Mouse (Mus musculus) liver, embryonic 15.5 days (tissue): ENCODE data around the gene Napepld. TPM values are rescaled to one million over a fixed set of nuclear protein-coding genes. Genes with fewer than 3 reads are reported as not detected.

ENCODE experiments used
- ATAC-seq: fragments of 200-750 bp; cut with Nextera tagmentation; 2 replicates; pipeline ENCODE4 v1.8.0; 2017; ENCODE audit warnings: moderate number of reproducible peaks, mild to moderate bottlenecking, moderate library complexity; ENCODE audit not compliant: insufficient read depth
- H3K27ac ChIP-seq: fragments of 300-500 bp; sonication (generic); replicated peaks from 2 replicates; pipeline ENCODE4 v1.5.1; 2015; ENCODE audit warnings: mild to moderate bottlenecking, inconsistent platforms
- H3K27me3 ChIP-seq: fragments of 300-500 bp; sonication (generic); 2 replicates; pipeline ENCODE4 v1.6.1; 2015; ENCODE audit warnings: mild to moderate bottlenecking, inconsistent platforms
- H3K36me3 ChIP-seq: fragments of 300-500 bp; sonication (generic); replicated peaks from 2 replicates; pipeline ENCODE4 v1.6.1; 2015; ENCODE audit warnings: moderate library complexity, mild to moderate bottlenecking, inconsistent platforms
- H3K4me1 ChIP-seq: fragments of 300-500 bp; sonication (generic); replicated peaks from 2 replicates; pipeline ENCODE4 v1.6.1; 2015; ENCODE audit warnings: inconsistent platforms
- H3K4me2 ChIP-seq: fragments of 300-500 bp; sonication (generic); 2 replicates; pipeline ENCODE4 v1.6.1; 2015; ENCODE audit warnings: moderate library complexity, mild to moderate bottlenecking, inconsistent platforms
- H3K4me3 ChIP-seq: fragments of 300-500 bp; sonication (generic); replicated peaks from 2 replicates; pipeline ENCODE4 v1.5.1; 2015; ENCODE audit warnings: mild to moderate bottlenecking, inconsistent platforms
- H3K9ac ChIP-seq: fragments of 300-500 bp; sonication (generic); 2 replicates; pipeline ENCODE4 v1.6.1; 2015; ENCODE audit warnings: moderate library complexity, mild to moderate bottlenecking, inconsistent platforms
- H3K9me3 ChIP-seq: fragments of 300-500 bp; sonication (generic); replicated peaks from 2 replicates; pipeline ENCODE4 v1.6.1; 2016; ENCODE audit warnings: inconsistent platforms
- WGBS: fragments of 180-500 bp; shearing (Covaris S2); methylation state at CpG from one replicate; pipeline ENCODE4 v1.1.7; 2015; ENCODE audit warnings: mixed read lengths; ENCODE audit not compliant: insufficient replicate concordance; 5-methylcytosine and 5-hydroxymethylcytosine counted together
- polyA plus RNA-seq: library from polyadenylated mRNA; unstranded; fragments of >200 nt; fragmentation: Nextera tagmentation; extraction: Ambion mirVana; gene quantifications from 2 replicates; pipeline ENCODE4 v1.2.1, GENCODE M21; 2015

The Napepld gene
- polyA plus RNA-seq, 1 experiment from 2014 or later: 0.74 TPM

DNA sequence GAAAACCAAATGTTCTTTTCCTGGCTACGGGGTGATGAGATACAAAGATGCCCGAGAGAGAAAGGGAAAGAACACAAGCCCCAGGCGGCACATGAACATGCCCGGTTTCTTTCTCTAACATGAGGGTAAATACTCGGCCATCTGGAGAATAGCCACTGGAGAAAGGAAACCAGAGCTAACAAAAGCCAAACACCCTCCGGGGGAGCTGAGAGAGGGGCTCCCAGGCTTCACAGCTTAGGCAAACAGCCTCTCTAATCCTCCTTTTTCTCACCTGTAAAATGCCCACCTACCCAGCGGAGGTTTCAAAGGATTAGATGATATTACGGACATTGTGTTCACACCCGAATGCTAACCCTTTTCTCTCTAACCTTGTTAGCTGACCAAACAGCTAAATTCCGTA lies 16.2 kb downstream of the Napepld start:
- no peaks in the 10 kb centered on the region for H3K27me3 ChIP-seq
- H3K36me3 ChIP-seq: no peaks in the 10 kb centered on the region
- WGBS: 60% methylated on average over 10 of the region's 10 CpGs
- no peak overlapping the region for H3K9ac ChIP-seq
- H3K4me3 ChIP-seq: no peak overlapping the region
- no peak overlapping the region for H3K27ac ChIP-seq
- ATAC-seq: no peak
- no peaks in the 10 kb centered on the region for H3K9me3 ChIP-seq
- 0 out of 2 replicates have a peak, but pooled peaks cover 4% of the 10 kb centered on the region for H3K4me1 ChIP-seq
- no peak overlapping the region for H3K4me2 ChIP-seq

DNA sequence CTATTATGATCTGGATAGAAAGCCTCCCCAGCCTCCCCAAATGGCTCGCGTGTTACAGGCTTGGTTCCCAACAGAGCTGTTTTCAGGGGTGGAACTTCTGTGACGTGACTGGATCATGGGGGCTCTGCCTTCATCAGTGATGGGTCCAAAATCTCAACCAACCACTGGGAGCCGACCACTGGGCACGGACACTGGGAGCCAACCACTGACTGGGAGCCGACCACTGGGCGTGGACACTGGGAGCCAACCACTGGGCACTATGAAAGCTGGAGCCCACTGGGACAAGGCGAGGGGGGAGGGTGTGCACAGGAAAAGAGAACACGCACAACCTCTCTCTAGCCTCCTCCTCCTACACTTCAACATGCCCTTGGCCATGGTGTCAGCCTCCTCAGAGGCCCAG lies 17.4 kb downstream of the Napepld start:
- Histone ChIP-seq H3K36me3 (no peaks in the 10 kb centered on the region), H3K9ac (no peak overlapping the region), H3K4me3 (no peak overlapping the region), H3K4me1 (0 out of 2 replicates have a peak, but pooled peaks cover 4% of the 10 kb centered on the region), H3K4me2 (no peak overlapping the region), H3K9me3 (no peaks in the 10 kb centered on the region), H3K27ac (no peak overlapping the region), H3K27me3 (no peaks in the 10 kb centered on the region)
- ATAC-seq: no peak
- 78% methylated on average over 9 of the region's 9 CpGs for WGBS

- Histone ChIP-seq H3K27me3 (no peaks in the 10 kb centered on the region), H3K4me3 (no peak overlapping the region), H3K9ac (no peak overlapping the region), H3K27ac (no peak overlapping the region), H3K4me2 (no peak overlapping the region), H3K9me3 (no peaks in the 10 kb centered on the region), H3K36me3 (0 out of 2 replicates have a peak, but pooled peaks cover 3% of the 10 kb centered on the region), H3K4me1 (no peaks in the 10 kb centered on the region)
- ATAC-seq: no peak
- 70% methylated on average over 5 of the region's 5 CpGs for WGBS
These were observed 20.3 kb downstream of the Napepld start for GRCm38 (mm10) chr5:21680940-21681339.

DNA sequence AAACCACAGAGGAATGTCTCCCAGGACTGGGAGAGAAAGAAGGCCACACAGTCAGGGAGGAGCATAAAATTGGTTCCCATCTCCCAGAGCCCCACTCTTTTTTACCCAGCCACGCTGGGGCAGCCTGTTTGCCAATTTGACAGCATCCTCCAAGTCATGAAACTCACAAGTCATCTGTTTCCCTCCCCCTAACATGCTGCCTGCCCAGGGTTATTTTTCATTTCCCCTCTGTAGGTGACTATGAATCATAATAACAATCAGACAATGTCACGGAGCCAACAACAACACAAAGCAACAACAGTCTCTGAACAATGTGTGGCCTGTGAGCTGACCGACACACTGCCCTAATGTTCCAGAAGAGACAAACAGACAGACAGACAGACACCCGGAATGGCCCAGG lies 21.2 kb downstream of the Napepld start:
- H3K9me3 ChIP-seq: no peaks in the 10 kb centered on the region
- no peak overlapping the region for H3K9ac ChIP-seq
- no peaks in the 10 kb centered on the region for H3K27me3 ChIP-seq
- no peaks in the 10 kb centered on the region for H3K4me1 ChIP-seq
- H3K27ac ChIP-seq: no peak overlapping the region
- H3K4me3 ChIP-seq: no peak overlapping the region
- no peak for ATAC-seq
- H3K4me2 ChIP-seq: no peak overlapping the region
- WGBS: 65% methylated on average over 4 of the region's 4 CpGs
- H3K36me3 ChIP-seq: peaks cover 10% of the 10 kb centered on the region; the same call in 1 of the 2 replicates

DNA sequence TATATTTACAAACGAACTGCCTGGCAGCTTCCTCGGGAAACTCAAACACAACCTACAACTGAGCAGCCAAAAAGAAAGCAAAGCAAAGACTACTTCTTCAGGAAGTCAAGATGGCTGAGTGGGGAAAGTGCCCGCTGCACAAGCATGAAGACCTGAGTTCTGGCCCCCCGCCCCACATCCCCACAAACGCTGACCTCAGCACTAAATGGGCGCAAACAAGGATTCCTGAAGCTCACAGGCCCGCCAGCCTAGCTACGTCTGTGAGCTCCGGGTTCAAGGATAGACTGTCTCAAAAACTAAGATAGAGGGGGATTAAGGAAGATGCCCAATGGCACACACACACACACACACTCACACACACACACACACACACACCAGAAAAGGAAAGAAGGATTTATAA lies 22.8 kb downstream of the Napepld start:
- Histone ChIP-seq H3K4me2 (no peak overlapping the region), H3K9ac (no peak overlapping the region), H3K27me3 (no peaks in the 10 kb centered on the region), H3K4me1 (peaks cover 5% of the 10 kb centered on the region; the same call in 1 of the 2 replicates), H3K27ac (no peak overlapping the region), H3K9me3 (no peaks in the 10 kb centered on the region), H3K4me3 (no peak overlapping the region), H3K36me3 (peaks cover 11% of the 10 kb centered on the region; the same call in 1 of the 2 replicates)
- no peak for ATAC-seq
- WGBS: 82% methylated on average over 9 of the region's 9 CpGs

- no peak for ATAC-seq
- 83% methylated on average over 6 of the region's 6 CpGs for WGBS
These were observed 23.3 kb downstream of the Napepld start for GRCm38 (mm10) chr5:21677939-21678338.

DNA sequence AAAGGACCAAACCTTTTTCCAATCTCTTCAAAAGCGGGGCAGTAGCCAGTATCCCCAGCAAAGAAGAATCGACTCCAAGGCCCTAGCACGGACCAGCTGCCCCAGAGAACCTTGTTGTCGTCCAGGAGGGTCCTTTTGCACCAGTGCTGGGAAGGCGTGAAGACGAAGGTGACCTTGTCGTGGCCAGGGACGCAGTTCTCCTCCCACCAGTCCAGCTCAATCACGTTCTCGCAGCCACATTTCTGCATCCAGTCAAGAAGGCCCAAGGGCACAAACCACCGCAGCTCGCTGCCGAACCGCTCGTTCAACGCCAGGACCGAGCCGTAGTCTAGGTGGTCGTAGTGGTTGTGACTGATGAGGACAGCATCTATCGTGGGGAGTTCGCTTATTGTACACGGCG lies 25.7 kb downstream of the Napepld start:
- WGBS: 90% methylated on average over 23 of the region's 23 CpGs
- Histone ChIP-seq H3K9me3 (no peaks in the 10 kb centered on the region), H3K27me3 (no peaks in the 10 kb centered on the region), H3K36me3 (peaks cover 11% of the 10 kb centered on the region; the same call in 1 of the 2 replicates), H3K4me2 (no peak overlapping the region), H3K27ac (no peak overlapping the region), H3K4me1 (peaks cover 11% of the 10 kb centered on the region), H3K4me3 (no peak overlapping the region), H3K9ac (no peak overlapping the region)
- ATAC-seq: no peak

More at GRCm38 (mm10) chr5:21677939-21678338, 23.3 kb downstream of the Napepld start:
- Histone ChIP-seq H3K9ac (no peak overlapping the region), H3K36me3 (peaks cover 11% of the 10 kb centered on the region; the same call in 1 of the 2 replicates), H3K4me1 (peaks cover 7% of the 10 kb centered on the region; the same call in 1 of the 2 replicates), H3K4me2 (no peak overlapping the region), H3K9me3 (no peaks in the 10 kb centered on the region), H3K27me3 (no peaks in the 10 kb centered on the region), H3K27ac (no peak overlapping the region), H3K4me3 (no peak overlapping the region)

- peaks cover 11% of the 10 kb centered on the region for H3K4me1 ChIP-seq
- no peak for ATAC-seq
- H3K27ac ChIP-seq: no peak overlapping the region
- WGBS: 79% methylated on average over 12 of the region's 12 CpGs
- no peak overlapping the region for H3K4me3 ChIP-seq
- no peak overlapping the region for H3K9ac ChIP-seq
- peaks cover 11% of the 10 kb centered on the region; the same call in 1 of the 2 replicates for H3K36me3 ChIP-seq
- no peak overlapping the region for H3K4me2 ChIP-seq
- no peaks in the 10 kb centered on the region for H3K27me3 ChIP-seq
- no peaks in the 10 kb centered on the region for H3K9me3 ChIP-seq
These were observed 26.2 kb downstream of the Napepld start for GRCm38 (mm10) chr5:21675019-21675418.

GRCm38 (mm10) chr5:21673742-21674141 lies 27.5 kb downstream of the Napepld start:
- no peak for ATAC-seq
- Histone ChIP-seq H3K27me3 (no peaks in the 10 kb centered on the region), H3K4me3 (no peak overlapping the region), H3K27ac (0 out of 2 replicates have a peak overlapping the region, but pooled peaks have one; percentile 74), H3K9me3 (no peaks in the 10 kb centered on the region), H3K4me2 (peak overlapping the region; percentile 72), H3K4me1 (peaks cover 11% of the 10 kb centered on the region), H3K36me3 (peaks cover 11% of the 10 kb centered on the region; the same call in 1 of the 2 replicates), H3K9ac (no peak overlapping the region)
- 77% methylated on average over 9 of the region's 9 CpGs for WGBS

DNA sequence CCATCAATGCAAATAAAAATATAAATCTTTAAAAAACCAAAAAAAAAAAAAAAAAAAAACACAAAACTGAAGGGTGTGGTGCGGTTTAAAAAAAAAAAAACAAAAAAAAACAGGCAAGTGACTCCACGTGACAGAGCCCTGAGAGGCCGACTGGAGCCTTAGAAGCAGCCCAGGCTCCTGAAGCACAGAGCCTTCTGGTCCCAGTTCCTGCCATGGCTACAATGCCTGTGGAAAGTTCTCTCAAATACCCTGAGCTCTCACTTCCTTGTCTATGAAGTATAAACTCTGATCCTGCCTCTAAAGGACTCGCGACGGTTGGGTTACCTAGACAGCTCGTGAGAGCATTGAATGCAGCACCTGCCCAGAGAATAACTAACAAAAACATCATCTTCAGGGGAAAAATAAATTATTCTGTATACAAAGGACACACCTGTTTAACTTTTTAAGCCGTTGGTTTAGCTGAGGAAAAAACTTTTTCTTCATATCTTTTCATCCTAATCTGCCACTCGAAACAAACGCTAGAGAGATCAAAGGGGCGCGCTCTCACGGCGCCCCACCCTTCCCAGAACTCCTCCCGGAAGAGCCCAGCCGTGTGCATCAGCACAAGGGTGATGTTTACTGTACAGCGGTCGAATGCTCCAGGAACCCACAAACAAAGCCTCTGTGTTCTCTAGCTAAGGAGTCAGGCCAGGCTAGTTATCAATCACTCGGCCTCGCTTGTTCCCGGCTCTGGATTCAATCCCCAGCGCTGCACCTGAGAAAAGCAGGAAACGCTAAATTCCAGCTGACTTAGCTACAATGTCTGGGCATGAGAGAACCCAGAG lies 28.2 kb downstream of the Napepld start:
- peaks cover 11% of the 10 kb centered on the region for H3K4me1 ChIP-seq
- no peaks in the 10 kb centered on the region for H3K9me3 ChIP-seq
- no peaks in the 10 kb centered on the region for H3K27me3 ChIP-seq
- peak overlapping the region; percentile 74 for H3K27ac ChIP-seq
- H3K4me2 ChIP-seq: peak overlapping the region; percentile 72
- peak; percentile 91 for ATAC-seq
- WGBS: 26% methylated on average over 23 of the region's 23 CpGs
- H3K9ac ChIP-seq: peak overlapping the region; percentile 43
- peak overlapping the region; percentile 49 for H3K4me3 ChIP-seq
- H3K36me3 ChIP-seq: peaks cover 9% of the 10 kb centered on the region; the same call in 1 of the 2 replicates

- WGBS: 70% methylated on average over 2 of the region's 2 CpGs
- Histone ChIP-seq H3K36me3 (no peaks in the 10 kb centered on the region), H3K27ac (no peak overlapping the region), H3K4me2 (no peak overlapping the region), H3K9me3 (no peaks in the 10 kb centered on the region), H3K27me3 (no peaks in the 10 kb centered on the region), H3K9ac (no peak overlapping the region), H3K4me3 (no peak overlapping the region), H3K4me1 (peaks cover 14% of the 10 kb centered on the region)
- no peak for ATAC-seq
These were observed 31.9 kb downstream of the Napepld start for GRCm38 (mm10) chr5:21669307-21669706.
